Mouse (Mus musculus): ENCODE data around the gene Fam193b.

The Fam193b gene

GRCm38 (mm10) chr13:55500575-55500974 lies 70.3 kb downstream of the Fam193b start:
- no peak for DNase-seq (ENCODE audit: low read depth, low spot score)

- no peak for DNase-seq (ENCODE audit: low read depth, low spot score)
Observed at GRCm38 (mm10) chr13:55498906-55499305, 72.0 kb downstream of the Fam193b start.

- DNase-seq (ENCODE audit: low read depth, low spot score) = no peak
Observed at GRCm38 (mm10) chr13:55496661-55497060, 74.3 kb downstream of the Fam193b start.

- DNase-seq (ENCODE audit: low read depth, low spot score) = no peak
Observed at GRCm38 (mm10) chr13:55495702-55496101, 75.2 kb downstream of the Fam193b start.

GRCm38 (mm10) chr13:55494883-55495621 lies 75.9 kb downstream of the Fam193b start:
- no peak for DNase-seq (ENCODE audit: low read depth, low spot score)

GRCm38 (mm10) chr13:55494257-55494656 lies 76.7 kb downstream of the Fam193b start:
- DNase-seq (ENCODE audit: low read depth, low spot score) = no peak
